Mouse (Mus musculus) cortical plate, adult 2 months (tissue): ENCODE data around the gene Rps11.

Experiments
- CTCF ChIP-seq: fragments of 200-500 bp; IDR thresholded peaks from 2 replicates; pipeline ENCODE4 v1.5.1; 2011; ENCODE audit warnings: mild to moderate bottlenecking, control low read depth, low read length; ENCODE audit not compliant: insufficient read depth; ENCODE audit errors: extremely low read depth
- POLR2A ChIP-seq: fragments of 200-500 bp; IDR thresholded peaks from 2 replicates; pipeline ENCODE4 v1.6.1; 2011; ENCODE audit warnings: mild to moderate bottlenecking, low read length, control low read depth; ENCODE audit not compliant: insufficient read depth; ENCODE audit errors: extremely low read depth

GRCm38 (mm10) chr7:45083300-45083890 is 40.8 kb downstream of the Rps11 start:
- TF ChIP-seq CTCF, result no peak
- no peak for TF ChIP-seq POLR2A
